Mouse (Mus musculus) bone marrow macrophage, adult 2 months (primary cell): ENCODE data around the gene Urah. TPM values are rescaled to one million over a fixed set of nuclear protein-coding genes. Genes with fewer than 3 reads are reported as not detected.

Experiments used
- H3K27ac ChIP-seq: 2 replicates; pipeline ENCODE4 v1.5.1; 2012; ENCODE audit warnings: low read depth, low read length; ENCODE audit not compliant: insufficient read depth
- H3K4me1 ChIP-seq: 2 replicates; pipeline ENCODE4 v1.6.1; 2012; ENCODE audit warnings: low read length; ENCODE audit not compliant: control insufficient read depth, insufficient read depth
- H3K4me3 ChIP-seq: 2 replicates; pipeline ENCODE4 v1.5.1; 2012; ENCODE audit warnings: mild to moderate bottlenecking, low read length, moderate library complexity; ENCODE audit not compliant: insufficient read depth
- CTCF ChIP-seq: IDR thresholded peaks from 2 replicates; pipeline ENCODE4 v1.5.1; 2012; ENCODE audit warnings: low read depth, mild to moderate bottlenecking, low read length, moderate library complexity
- POLR2A ChIP-seq: IDR thresholded peaks from 2 replicates; pipeline ENCODE4 v1.6.1; 2012; ENCODE audit warnings: mild to moderate bottlenecking, low read depth, low read length, borderline replicate concordance
- polyA plus RNA-seq: library from polyadenylated mRNA; stranded (reverse); fragments of >200 nt; gene quantifications from 2 replicates; pipeline ENCODE4 v1.2.4, GENCODE M21; 2012; ENCODE audit not compliant: missing spikeins, insufficient read depth, insufficient read length

Urah gene
- polyA plus RNA-seq, 1 experiment, result not detected

DNA sequence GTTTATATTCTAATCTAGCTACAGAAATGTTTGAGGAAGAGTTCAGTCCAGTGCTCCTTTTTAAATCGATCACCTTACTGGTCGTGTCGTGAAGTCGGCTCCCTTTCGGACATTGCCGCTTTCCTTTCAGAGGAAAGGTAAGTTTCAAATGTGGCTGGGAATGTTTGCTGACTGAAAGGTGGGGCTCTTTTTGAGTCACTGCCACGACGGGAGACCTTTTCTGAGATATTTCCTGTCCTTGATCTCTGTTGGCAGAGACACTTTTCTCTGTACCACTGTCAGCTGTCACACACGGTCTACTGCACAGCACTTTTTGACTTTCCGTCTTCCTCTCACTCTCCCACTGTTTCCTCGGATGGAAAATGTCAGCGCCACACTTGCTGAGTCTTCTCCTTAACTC, 22.0 kb upstream of the Urah start:
- no peaks in the 10 kb centered on the region for H3K4me1 ChIP-seq
- TF ChIP-seq CTCF, result no peak
- TF ChIP-seq POLR2A, result no peak
- no peak overlapping the region for H3K4me3 ChIP-seq
- no peak overlapping the region for H3K27ac ChIP-seq

DNA sequence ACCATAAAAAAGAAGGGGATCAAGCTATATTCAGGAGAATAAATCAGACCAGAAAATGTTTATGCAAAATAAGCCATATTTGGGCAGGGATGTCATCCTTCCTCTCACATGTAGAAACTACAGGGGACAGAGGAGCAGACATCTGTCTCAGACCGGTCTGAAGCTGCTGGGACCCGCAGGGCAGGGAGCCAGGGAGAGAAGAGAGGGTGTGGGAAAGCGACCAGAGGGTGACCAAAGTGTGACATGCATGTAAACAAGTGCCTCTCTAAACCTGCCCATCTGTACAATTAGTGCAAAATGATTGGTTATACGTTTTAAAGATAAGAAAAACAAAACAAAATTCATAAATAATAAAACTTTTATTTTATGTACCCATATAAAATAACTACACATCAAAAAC, 14.6 kb upstream of the Urah start:
- Histone ChIP-seq H3K27ac (no peak overlapping the region), H3K4me3 (no peak overlapping the region), H3K4me1 (no peaks in the 10 kb centered on the region)
- no peak for TF ChIP-seq POLR2A
- TF ChIP-seq CTCF, result no peak

DNA sequence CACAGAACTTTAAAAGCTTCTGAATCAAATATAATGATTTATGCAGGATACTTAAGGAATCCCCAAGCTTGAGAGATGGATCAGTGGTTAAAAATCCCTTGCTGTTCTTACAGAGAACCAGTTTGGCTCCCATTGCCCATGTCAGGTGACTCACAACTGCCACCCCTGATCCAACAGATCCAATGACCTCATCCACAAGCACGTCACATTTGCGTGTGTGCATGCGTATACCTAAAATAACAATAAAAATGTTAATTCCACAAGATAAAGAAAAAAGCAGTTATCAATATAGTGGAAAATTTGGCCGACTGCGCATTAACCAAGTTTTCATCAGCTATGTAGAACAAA, 13.5 kb upstream of the Urah start:
- TF ChIP-seq POLR2A (no peak), CTCF (no peak)
- no peaks in the 10 kb centered on the region for H3K4me1 ChIP-seq
- peak overlapping the region; percentile 33 for H3K4me3 ChIP-seq
- H3K27ac ChIP-seq, result no peak overlapping the region

DNA sequence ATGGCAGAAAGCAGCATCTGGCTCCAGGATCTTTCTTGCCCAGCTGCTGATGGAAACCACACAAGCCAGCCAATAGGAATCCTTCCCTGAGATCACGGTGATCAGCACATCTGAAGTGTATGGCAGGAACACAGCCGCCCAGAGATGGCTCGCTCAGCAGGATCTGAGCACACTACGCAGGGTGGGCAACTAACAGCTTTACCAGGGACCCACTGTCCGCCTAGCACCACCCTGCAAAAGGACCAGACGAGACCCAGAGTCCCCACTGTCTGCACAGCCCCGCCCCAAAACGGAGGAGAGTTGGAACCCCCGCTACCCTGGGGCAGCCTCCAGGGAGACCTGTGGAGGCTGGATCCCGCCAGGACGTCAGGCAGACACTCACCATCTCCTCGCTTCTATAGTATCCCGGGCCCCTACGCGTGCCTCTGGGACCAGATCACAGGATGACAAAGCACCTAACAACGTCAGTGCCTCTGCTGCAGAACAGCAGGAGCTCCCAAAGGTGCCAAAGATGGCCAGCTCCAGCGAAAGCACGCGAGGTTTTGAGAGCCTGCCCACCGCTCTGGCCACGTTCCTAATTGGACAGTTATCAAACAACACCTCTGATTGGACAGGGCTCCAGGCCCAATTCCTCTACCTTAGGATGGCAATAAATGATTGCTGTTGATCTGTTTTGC, 13.0 kb upstream of the Urah start, which contains the start of gene Zfp941:
TSS of gene Zfp941 (minus strand) at position 526 of the 677 bp plus-strand sequence.
- H3K27ac ChIP-seq, result no peak within 1 kb of the TSS
- peak within 1 kb of the TSS; percentile 33 for H3K4me3 ChIP-seq
- no peaks in the 10 kb centered on the region for H3K4me1 ChIP-seq
- TF ChIP-seq CTCF (no peak), POLR2A (no peak)

DNA sequence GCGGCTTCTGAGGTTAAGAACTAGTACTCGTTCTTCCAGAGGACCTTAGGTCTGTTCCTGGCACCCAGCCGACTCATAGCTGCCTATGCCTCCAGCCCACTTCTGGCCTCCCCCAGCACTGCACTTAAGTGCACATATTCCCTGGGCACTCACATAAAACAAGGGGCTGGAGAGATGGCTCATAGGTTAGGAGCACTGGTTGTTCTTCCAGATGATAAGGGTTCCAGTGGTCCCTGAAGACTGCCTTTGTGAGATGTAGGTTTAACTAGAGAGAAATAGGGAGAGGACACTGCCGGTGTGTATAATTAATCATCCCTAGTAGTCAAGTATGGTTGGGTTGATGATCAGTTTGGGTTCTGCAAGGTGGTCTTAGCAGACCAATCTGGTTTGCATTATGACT, 12.1 kb upstream of the Urah start:
- Histone ChIP-seq H3K27ac (no peak overlapping the region), H3K4me3 (no peak overlapping the region), H3K4me1 (no peaks in the 10 kb centered on the region)
- TF ChIP-seq CTCF, result no peak
- TF ChIP-seq POLR2A, result no peak

DNA sequence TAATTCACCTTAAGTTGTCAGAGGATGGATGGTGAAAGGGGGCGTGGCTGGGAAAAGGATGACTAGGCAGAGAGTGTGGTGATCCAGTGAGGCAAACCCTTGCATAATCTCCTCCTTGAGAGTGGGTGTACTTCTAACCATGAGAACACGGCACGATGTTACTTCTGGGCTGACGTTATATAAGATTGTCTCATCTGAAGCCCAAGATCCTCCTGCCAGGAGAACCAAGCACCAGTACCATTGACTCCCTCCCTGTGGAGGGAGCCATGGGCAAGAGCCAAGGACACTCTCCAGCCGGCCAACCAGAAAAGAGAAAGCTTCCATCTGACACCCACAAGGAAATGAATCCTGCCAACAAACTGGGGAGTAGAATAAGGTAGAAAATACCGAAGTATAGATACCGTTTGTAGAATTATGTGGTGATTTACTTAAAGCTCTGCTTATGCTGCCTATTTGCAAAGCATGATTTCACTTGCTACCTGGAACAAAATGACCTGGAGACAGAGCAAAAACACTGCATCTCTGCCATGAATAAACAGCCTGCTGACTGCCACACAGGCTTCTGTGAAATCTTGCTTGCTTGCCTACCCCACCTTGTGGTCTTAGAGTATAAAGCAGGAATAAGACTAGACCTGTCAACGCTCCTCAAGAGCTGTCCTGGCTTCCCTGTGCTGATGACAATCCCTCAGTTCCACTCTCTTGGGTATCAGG, 6.5 kb upstream of the Urah start:
- H3K27ac ChIP-seq, result no peak overlapping the region
- no peak overlapping the region for H3K4me3 ChIP-seq
- no peak for TF ChIP-seq POLR2A
- no peak for TF ChIP-seq CTCF
- H3K4me1 ChIP-seq, result peaks cover 16% of the 10 kb centered on the region

DNA sequence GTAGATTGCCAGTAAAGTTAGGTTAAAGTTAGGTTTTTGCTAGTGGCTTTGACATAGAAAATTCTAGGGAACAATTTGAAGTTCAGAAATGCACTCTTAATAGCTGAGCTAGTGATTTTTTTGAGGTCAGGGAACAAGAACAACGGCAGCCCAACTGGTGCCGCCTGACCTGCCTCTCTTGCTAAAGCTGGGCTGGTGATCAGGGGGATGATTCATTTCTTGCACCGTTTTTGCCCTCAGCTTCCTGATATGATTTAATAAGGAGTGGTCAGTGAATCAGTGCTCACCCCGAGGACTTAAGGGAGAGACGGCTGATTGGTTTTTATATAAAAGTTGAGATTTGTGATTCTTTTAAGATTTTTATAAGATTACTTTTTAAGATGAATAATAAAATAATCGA, 3.4 kb upstream of the Urah start:
- no peak overlapping the region for H3K27ac ChIP-seq
- peaks cover 16% of the 10 kb centered on the region for H3K4me1 ChIP-seq
- TF ChIP-seq CTCF (no peak), POLR2A (no peak)
- no peak overlapping the region for H3K4me3 ChIP-seq

DNA sequence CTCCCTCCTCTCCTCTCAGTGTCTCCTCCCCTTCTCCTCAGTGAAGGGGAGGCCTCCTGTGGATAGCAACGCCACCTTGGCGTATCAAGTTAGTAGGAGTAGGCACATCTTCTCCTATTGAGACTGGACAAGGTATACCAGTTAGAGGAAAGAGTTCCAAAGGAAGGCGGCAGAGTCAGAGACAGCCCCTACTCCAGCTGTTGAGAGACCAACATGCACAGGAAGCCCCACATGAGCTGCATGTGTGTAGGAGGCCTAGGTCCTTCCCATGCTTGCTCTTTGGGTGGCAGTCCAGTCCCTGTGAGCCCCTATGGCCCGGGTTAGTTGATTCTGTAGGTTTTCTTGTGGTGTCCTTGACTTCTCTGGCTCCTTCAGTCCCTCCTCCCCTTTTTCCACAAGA, 1.5 kb upstream of the Urah start:
- Histone ChIP-seq H3K27ac (no peak overlapping the region), H3K4me3 (no peak overlapping the region), H3K4me1 (peaks cover 16% of the 10 kb centered on the region)
- TF ChIP-seq POLR2A (no peak), CTCF (no peak)

DNA sequence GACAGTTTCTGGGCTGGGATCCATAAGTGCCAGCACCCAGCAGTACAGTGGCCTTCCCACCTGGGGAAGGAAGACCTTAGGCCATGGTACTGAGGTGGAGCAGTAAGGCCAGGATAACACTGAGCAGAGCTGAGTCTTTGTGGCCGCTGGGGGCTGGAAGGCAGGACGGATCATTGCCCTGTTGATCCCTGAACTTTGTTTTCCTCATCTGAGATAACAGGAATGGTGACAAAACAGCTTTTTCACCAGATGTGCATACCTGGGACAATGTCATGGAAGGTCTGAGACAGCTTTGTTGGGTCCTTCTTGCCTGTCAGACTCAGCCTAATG, 905 bp downstream of the Urah start:
- H3K4me3 ChIP-seq, result no peak overlapping the region
- no peak overlapping the region for H3K27ac ChIP-seq
- peaks cover 7% of the 10 kb centered on the region for H3K4me1 ChIP-seq
- TF ChIP-seq CTCF, result no peak
- TF ChIP-seq POLR2A, result no peak

DNA sequence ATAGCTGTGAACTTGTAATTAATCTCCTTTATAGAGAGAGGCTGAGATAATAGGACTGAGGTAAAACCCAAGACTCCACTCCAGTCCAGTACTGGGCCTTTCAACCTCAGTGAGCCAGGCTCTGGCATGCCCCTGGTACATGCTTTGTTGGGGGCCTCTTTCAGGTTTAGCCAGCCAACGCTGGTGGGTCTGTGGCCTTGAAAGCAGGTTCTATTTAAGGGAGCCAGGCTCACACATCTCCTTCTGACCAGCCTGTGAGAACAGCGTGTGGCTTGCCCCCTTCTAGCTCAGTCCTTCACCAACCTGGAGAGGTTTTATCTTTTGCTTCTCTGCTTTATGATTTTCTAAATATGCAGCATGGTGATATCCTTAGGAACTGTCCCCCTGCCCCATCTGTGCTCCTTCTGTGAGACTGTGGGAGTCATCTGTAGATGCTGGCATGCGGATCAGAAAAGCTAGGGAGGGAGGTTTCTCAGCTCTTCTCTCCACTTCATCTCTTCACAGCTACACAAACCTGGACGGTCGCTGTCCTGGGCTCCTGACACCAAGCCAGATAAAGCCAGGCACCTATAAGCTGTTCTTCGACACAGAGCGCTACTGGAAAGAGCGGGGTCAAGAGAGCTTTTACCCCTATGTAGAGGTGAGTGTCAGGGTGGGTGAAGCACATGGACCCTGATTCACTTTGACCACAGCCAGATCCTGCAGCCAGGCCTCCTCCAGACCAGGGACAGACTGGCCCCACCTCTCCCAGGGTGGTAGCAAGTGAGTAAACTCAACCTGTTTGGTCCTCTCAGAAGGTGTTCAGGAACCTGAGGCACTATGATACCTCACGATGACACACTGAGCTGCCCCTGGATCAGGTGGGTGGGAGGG, 1.7 kb downstream of the Urah start:
- TF ChIP-seq CTCF (no peak), POLR2A (no peak)
- no peak overlapping the region for H3K27ac ChIP-seq
- no peak overlapping the region for H3K4me3 ChIP-seq
- H3K4me1 ChIP-seq, result peaks cover 5% of the 10 kb centered on the region
